Mouse (Mus musculus) lung, postnatal 0 days (tissue): ENCODE measurements around the gene Scimp. TPM values are rescaled to one million over a fixed set of nuclear protein-coding genes. Genes with fewer than 3 reads are reported as not detected.

Experiments used
- ATAC-seq: fragments of 200-750 bp; cut with Nextera tagmentation; 2 replicates; pipeline ENCODE4 v1.8.0; 2017; ENCODE audit warnings: moderate library complexity
- DNase-seq: peaks from one replicate; pipeline ENCODE4 v3.0.0-alpha.2; 2016; ENCODE audit warnings: low spot score
- H3K27ac ChIP-seq: fragments of 300-500 bp; sonication (generic); 2 replicates; pipeline ENCODE4 v1.5.1; 2014; ENCODE audit warnings: antibody characterized with exemption, mild to moderate bottlenecking, low read length, mixed read lengths
- H3K27me3 ChIP-seq: fragments of 300-500 bp; sonication (generic); replicated peaks from 2 replicates; pipeline ENCODE4 v1.6.1; 2014; ENCODE audit warnings: low read length, mixed read lengths; ENCODE audit not compliant: insufficient read depth
- H3K36me3 ChIP-seq: fragments of 300-500 bp; sonication (generic); 2 replicates; pipeline ENCODE4 v1.6.1; 2014; ENCODE audit warnings: low read length, mixed read lengths; ENCODE audit not compliant: insufficient read depth
- H3K4me1 ChIP-seq: fragments of 300-500 bp; sonication (generic); 2 replicates; pipeline ENCODE4 v1.6.1; 2014; ENCODE audit warnings: antibody characterized with exemption, low read depth, low read length, mixed read lengths; ENCODE audit not compliant: insufficient read depth
- H3K4me2 ChIP-seq: fragments of 300-500 bp; sonication (generic); replicated peaks from 2 replicates; pipeline ENCODE4 v1.6.1; 2014; ENCODE audit warnings: low read depth, mild to moderate bottlenecking, low read length, moderate library complexity, mixed read lengths
- H3K4me3 ChIP-seq: fragments of 300-500 bp; sonication (generic); 2 replicates; pipeline ENCODE4 v1.5.1; 2014; ENCODE audit warnings: low read depth, low read length
- H3K9ac ChIP-seq: fragments of 300-500 bp; sonication (generic); replicated peaks from 2 replicates; pipeline ENCODE4 v1.6.1; 2014; ENCODE audit warnings: low read depth, mild to moderate bottlenecking
- H3K9me3 ChIP-seq: fragments of 300-500 bp; sonication (generic); 2 replicates; pipeline ENCODE4 v1.6.1; 2016; ENCODE audit warnings: low read length, mixed read lengths
- CTCF ChIP-seq: IDR thresholded peaks from 2 replicates; pipeline ENCODE4 v1.5.1; 2016; ENCODE audit warnings: antibody characterized with exemption, mild to moderate bottlenecking
- EP300 ChIP-seq: IDR thresholded peaks from 2 replicates; pipeline ENCODE4 v1.6.1; 2016; ENCODE audit warnings: antibody characterized with exemption, mild to moderate bottlenecking, control low read depth
- WGBS: fragments of 180-500 bp; shearing (Covaris S2); extraction: QIAGEN DNeasy Blood & Tissue Kit; methylation state at CpG from one replicate; pipeline ENCODE4 v1.1.7; 2014; 5-methylcytosine and 5-hydroxymethylcytosine counted together
- polyA plus RNA-seq: library from polyadenylated mRNA; unstranded; fragments of >200 nt; fragmentation: Nextera tagmentation; extraction: Ambion mirVana; gene quantifications from 2 replicates; pipeline ENCODE4 v1.2.1, GENCODE M21; 2015

The Scimp gene
- polyA plus RNA-seq, 1 experiment from 2014 or later: 2.1 TPM

DNA sequence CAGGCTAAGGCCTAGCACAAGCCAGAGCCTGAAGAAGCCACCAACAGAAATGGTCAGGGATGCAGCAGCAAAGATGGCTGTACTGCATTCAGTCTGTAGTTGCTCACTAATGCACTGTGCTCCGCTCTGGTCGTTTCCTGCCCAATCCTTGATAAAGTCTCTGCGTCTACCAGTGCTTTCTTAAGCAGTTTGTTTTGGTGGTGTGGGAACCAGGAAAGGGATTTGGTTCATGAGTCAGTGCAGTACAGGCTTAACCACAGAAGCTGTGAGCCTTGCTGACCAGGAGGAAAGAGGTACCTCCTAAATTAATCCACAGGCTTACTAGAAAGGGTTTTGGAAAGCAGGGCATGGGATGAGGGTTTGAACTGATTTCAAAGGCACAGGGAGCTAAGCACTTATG lies 4.3 kb downstream of the Scimp start:
- Histone ChIP-seq H3K4me1 (no peaks in the 10 kb centered on the region), H3K4me2 (no peak overlapping the region), H3K9me3 (no peaks in the 10 kb centered on the region), H3K27ac (no peak overlapping the region), H3K4me3 (no peak overlapping the region), H3K36me3 (no peaks in the 10 kb centered on the region), H3K27me3 (no peaks in the 10 kb centered on the region), H3K9ac (no peak overlapping the region)
- WGBS: 53% methylated on average over 3 of the region's 3 CpGs
- DNase-seq (no peak), ATAC-seq (no peak)
- no peak for TF ChIP-seq EP300
- no peak for TF ChIP-seq CTCF

DNA sequence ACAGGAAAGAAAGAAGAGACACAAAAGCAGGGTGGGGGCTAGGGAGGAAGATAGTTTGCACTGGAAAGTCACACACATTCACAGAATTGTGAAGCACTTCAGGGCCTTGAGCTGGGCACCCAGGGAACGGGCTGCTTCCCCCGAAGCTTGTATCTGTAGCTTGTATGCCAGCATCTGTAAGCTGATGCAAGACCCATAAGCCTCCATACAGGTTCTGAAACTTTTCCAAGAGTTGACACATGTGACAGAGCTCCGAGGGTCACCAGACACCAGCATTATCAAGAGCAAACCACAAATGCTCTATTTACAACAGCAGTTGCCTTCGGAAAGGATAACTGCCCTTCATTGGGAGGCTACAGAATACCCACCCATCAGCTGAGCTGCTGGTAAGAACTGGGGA lies 4.8 kb downstream of the Scimp start:
- Histone ChIP-seq H3K4me2 (no peak overlapping the region), H3K27ac (no peak overlapping the region), H3K36me3 (no peaks in the 10 kb centered on the region), H3K9ac (no peak overlapping the region), H3K4me3 (no peak overlapping the region), H3K9me3 (no peaks in the 10 kb centered on the region), H3K4me1 (no peaks in the 10 kb centered on the region), H3K27me3 (no peaks in the 10 kb centered on the region)
- TF ChIP-seq EP300 (no peak), CTCF (no peak)
- whole genome bisulfite sequencing: 87% methylated on average over 4 of the region's 4 CpGs
- ATAC-seq: no peak
- no peak for DNase-seq

- no peak overlapping the region for H3K4me2 ChIP-seq
- H3K27ac ChIP-seq: no peak overlapping the region
- no peak overlapping the region for H3K4me3 ChIP-seq
- 57% methylated on average over 4 of the region's 4 CpGs for WGBS
- no peaks in the 10 kb centered on the region for H3K27me3 ChIP-seq
- no peaks in the 10 kb centered on the region for H3K4me1 ChIP-seq
- no peaks in the 10 kb centered on the region for H3K9me3 ChIP-seq
- TF ChIP-seq EP300 (no peak), CTCF (no peak)
- H3K9ac ChIP-seq: no peak overlapping the region
- H3K36me3 ChIP-seq: no peaks in the 10 kb centered on the region
- ATAC-seq (no peak), DNase-seq (no peak)
These were observed 5.7 kb downstream of the Scimp start for GRCm38 (mm10) chr11:70806697-70807096.

GRCm38 (mm10) chr11:70805641-70806175 lies 6.7 kb downstream of the Scimp start:
- Histone ChIP-seq H3K4me3 (no peak overlapping the region), H3K9ac (no peak overlapping the region), H3K9me3 (no peaks in the 10 kb centered on the region), H3K4me2 (0 out of 2 replicates have a peak overlapping the region, but pooled peaks have one; percentile 27), H3K27me3 (no peaks in the 10 kb centered on the region), H3K27ac (peak overlapping the region; percentile 54; the same call in 1 of the 2 replicates), H3K36me3 (no peaks in the 10 kb centered on the region), H3K4me1 (no peaks in the 10 kb centered on the region)
- no peak for TF ChIP-seq CTCF
- TF ChIP-seq EP300: no peak
- no peak for DNase-seq
- WGBS: 69% methylated on average over 6 of the region's 8 CpGs
- ATAC-seq: peak; percentile 57; the same call in 1 of the 2 replicates

- DNase-seq (no peak), ATAC-seq (no peak)
- TF ChIP-seq CTCF: no peak
- no peak for TF ChIP-seq EP300
- 68% methylated on average over 3 of the region's 3 CpGs for WGBS
- Histone ChIP-seq H3K9me3 (no peaks in the 10 kb centered on the region), H3K4me3 (no peak overlapping the region), H3K36me3 (no peaks in the 10 kb centered on the region), H3K27ac (no peak overlapping the region), H3K4me1 (no peaks in the 10 kb centered on the region), H3K27me3 (no peaks in the 10 kb centered on the region), H3K9ac (no peak overlapping the region), H3K4me2 (no peak overlapping the region)
These were observed 8.0 kb downstream of the Scimp start for GRCm38 (mm10) chr11:70804395-70804794.

DNA sequence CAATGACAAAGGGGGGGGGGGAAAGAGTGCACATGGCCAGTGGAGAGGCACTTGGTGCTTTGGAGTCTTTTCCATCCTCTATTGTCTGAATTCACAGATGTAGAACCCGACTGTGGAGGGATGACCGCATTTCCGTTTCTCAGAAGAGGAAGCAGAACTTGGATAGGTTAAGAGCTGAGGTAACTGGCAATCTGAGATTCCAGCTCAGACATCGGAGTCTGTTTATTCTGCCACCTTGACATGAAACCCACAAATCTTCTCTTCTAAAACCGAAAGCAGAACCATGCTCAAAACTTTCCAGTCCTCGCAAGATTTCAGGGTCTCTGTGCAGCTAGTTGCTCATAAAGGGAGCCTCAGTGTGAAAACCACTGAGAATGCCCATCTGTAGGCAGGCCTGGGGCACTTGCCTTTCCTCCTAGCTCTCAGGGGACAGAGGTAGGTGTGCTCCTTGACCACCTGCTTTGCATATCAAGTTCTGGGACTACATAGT lies 8.6 kb downstream of the Scimp start:
- DNase-seq (peak; percentile 54), ATAC-seq (no peak)
- Histone ChIP-seq H3K4me3 (no peak overlapping the region), H3K4me2 (no peak overlapping the region), H3K27ac (no peak overlapping the region), H3K36me3 (no peaks in the 10 kb centered on the region), H3K4me1 (no peaks in the 10 kb centered on the region), H3K27me3 (no peaks in the 10 kb centered on the region), H3K9me3 (no peaks in the 10 kb centered on the region), H3K9ac (no peak overlapping the region)
- WGBS: 48% methylated on average over 6 of the region's 6 CpGs
- TF ChIP-seq CTCF (no peak), EP300 (no peak)

- WGBS: 54% methylated on average over 2 of the region's 2 CpGs
- Histone ChIP-seq H3K27ac (no peak overlapping the region), H3K4me2 (no peak overlapping the region), H3K36me3 (no peaks in the 10 kb centered on the region), H3K27me3 (no peaks in the 10 kb centered on the region), H3K4me1 (no peaks in the 10 kb centered on the region), H3K4me3 (no peak overlapping the region), H3K9me3 (no peaks in the 10 kb centered on the region), H3K9ac (no peak overlapping the region)
- no peak for TF ChIP-seq EP300
- no peak for TF ChIP-seq CTCF
- ATAC-seq: no peak
- DNase-seq: no peak
These were observed 9.5 kb downstream of the Scimp start for GRCm38 (mm10) chr11:70802865-70803261.
